Mouse (Mus musculus): ENCODE results near the gene Sept9. TPM values are rescaled to one million over a fixed set of nuclear protein-coding genes. Genes with fewer than 3 reads are reported as not detected.

The Sept9 gene
- polyA plus RNA-seq, 1 experiment from 2014 or later, result 123 TPM

DNA sequence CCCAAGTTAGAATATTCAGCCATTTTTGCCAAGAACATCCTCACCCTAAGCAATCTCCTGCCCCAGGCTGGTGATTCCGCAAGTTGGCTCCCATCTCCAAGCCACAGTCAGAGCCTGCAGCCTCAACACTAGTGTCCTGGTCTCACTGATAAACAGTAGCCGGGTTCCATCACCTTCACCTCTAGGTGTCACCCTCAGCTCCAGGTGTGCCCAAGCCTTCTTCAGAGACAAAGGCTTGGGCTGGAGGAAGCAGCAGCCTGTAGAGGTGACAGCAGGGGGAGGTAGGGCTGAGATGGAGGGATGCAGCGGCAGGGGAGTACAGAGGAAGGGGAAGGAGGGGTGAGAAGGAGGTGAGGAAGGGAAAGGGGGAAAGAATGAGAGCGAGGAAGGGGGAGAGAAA, 198.3 kb downstream of the Sept9 start:
- no peak overlapping the region for H3K4me3 ChIP-seq (ENCODE audit: low read length)
- peaks cover 45% of the 10 kb centered on the region for H3K27me3 ChIP-seq (ENCODE audit: insufficient read depth, low read length)
- 30% methylated on average over 4 of the region's 4 CpGs for whole genome bisulfite sequencing
- no peak overlapping the region for H3K27ac ChIP-seq (ENCODE audit: low read length)
- H3K9ac ChIP-seq (replicated peaks; ENCODE audit: low read length), result no peak overlapping the region
- H3K9me3 ChIP-seq (ENCODE audit: low read length), result no peaks in the 10 kb centered on the region
- peaks cover 19% of the 10 kb centered on the region for H3K4me1 ChIP-seq (ENCODE audit: insufficient read depth, low read length)
- ATAC-seq (ENCODE audit: low FRiP score, low TSS enrichment), result no peak
- H3K36me3 ChIP-seq (ENCODE audit: insufficient read depth, low read length), result no peaks in the 10 kb centered on the region
- no peak overlapping the region for H3K4me2 ChIP-seq (replicated peaks; ENCODE audit: low read depth, low read length)

DNA sequence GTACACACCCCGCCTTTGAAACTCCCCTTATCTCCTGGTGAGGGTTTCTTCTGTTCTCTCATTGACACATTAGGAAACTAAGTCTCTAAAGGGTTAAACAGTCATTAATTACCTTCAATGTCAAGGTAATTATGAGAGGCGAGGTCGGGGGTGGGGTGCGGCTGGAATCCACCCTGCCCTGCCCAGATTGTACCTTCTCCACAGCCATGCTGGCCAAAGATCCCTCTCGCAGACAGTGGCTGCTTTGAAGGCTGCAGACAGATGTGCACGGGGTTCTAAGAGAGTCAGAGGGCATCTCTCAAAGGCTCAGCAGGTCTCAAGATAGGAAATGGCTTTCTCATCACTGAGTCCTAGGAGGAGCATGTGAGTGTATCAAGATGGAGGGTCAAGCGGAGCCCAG, 198.7 kb downstream of the Sept9 start:
- Histone ChIP-seq H3K4me2 (replicated peaks; ENCODE audit: low read depth, low read length) (no peak overlapping the region), H3K27ac (ENCODE audit: low read length) (no peak overlapping the region), H3K4me1 (ENCODE audit: insufficient read depth, low read length) (peaks cover 19% of the 10 kb centered on the region), H3K4me3 (ENCODE audit: low read length) (no peak overlapping the region), H3K27me3 (ENCODE audit: insufficient read depth, low read length) (peaks cover 45% of the 10 kb centered on the region), H3K9me3 (ENCODE audit: low read length) (no peaks in the 10 kb centered on the region), H3K9ac (replicated peaks; ENCODE audit: low read length) (no peak overlapping the region), H3K36me3 (ENCODE audit: insufficient read depth, low read length) (no peaks in the 10 kb centered on the region)
- 29% methylated on average over 7 of the region's 7 CpGs for WGBS
- no peak for ATAC-seq (ENCODE audit: low FRiP score, low TSS enrichment)

GRCm38 (mm10) chr11:117401583-117402367, 202.3 kb downstream of the Sept9 start:
- 79% methylated on average over 10 of the region's 10 CpGs for WGBS
- Histone ChIP-seq H3K4me2 (replicated peaks; ENCODE audit: low read depth, low read length) (no peak overlapping the region), H3K27me3 (ENCODE audit: insufficient read depth, low read length) (peaks cover 25% of the 10 kb centered on the region), H3K4me3 (ENCODE audit: low read length) (no peak overlapping the region), H3K9me3 (ENCODE audit: low read length) (no peaks in the 10 kb centered on the region), H3K9ac (replicated peaks; ENCODE audit: low read length) (no peak overlapping the region), H3K36me3 (ENCODE audit: insufficient read depth, low read length) (no peaks in the 10 kb centered on the region), H3K27ac (ENCODE audit: low read length) (no peak overlapping the region), H3K4me1 (ENCODE audit: insufficient read depth, low read length) (peaks cover 1% of the 10 kb centered on the region)
- ATAC-seq (ENCODE audit: low FRiP score, low TSS enrichment), result no peak

DNA sequence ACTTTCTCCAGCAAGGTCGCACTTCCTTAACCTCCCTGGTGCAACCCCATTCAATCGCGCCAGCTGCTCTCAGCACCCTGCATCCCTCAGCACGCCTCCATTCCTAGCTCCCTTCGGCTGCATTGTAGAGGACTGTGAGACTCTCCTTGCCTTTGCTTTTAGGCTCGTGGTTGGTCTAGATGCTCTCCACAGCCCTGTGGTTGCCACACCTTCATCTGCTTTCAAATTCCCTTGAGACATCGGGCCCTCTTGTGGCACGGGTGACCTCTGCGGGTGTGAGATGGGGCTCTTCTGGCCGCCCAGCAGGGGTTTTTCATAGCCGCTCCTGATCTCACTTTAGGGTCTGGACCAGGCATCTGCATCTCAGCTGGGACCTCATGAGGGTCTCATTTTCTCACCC, 203.1 kb downstream of the Sept9 start:
- H3K4me3 ChIP-seq (ENCODE audit: low read length), result no peak overlapping the region
- ATAC-seq (ENCODE audit: low FRiP score, low TSS enrichment), result no peak
- no peak overlapping the region for H3K9ac ChIP-seq (replicated peaks; ENCODE audit: low read length)
- peaks cover 24% of the 10 kb centered on the region for H3K27me3 ChIP-seq (ENCODE audit: insufficient read depth, low read length)
- no peak overlapping the region for H3K27ac ChIP-seq (ENCODE audit: low read length)
- H3K36me3 ChIP-seq (ENCODE audit: insufficient read depth, low read length), result no peaks in the 10 kb centered on the region
- no peaks in the 10 kb centered on the region for H3K9me3 ChIP-seq (ENCODE audit: low read length)
- peaks cover 9% of the 10 kb centered on the region for H3K4me1 ChIP-seq (ENCODE audit: insufficient read depth, low read length)
- H3K4me2 ChIP-seq (replicated peaks; ENCODE audit: low read depth, low read length), result no peak overlapping the region
- WGBS, result 76% methylated on average over 11 of the region's 11 CpGs

DNA sequence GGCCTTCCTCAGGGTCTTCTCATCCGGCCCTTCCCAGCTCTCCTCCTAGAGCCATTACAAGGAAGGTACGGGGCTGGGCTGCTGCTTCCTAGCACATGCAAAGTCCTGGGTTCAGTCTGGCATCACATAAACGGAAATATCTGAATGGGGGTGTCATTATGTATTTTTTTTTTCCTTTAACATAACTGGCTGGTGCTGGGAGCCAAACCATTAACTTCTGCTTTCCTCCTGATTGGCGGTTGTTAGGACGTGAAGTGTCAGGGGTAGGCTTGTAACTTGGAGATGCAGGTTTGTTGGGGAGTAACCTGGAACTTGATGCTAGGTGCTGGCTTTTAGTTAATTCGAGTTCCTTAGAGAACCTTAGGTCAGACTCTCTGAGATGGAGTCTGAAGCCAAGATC, 203.6 kb downstream of the Sept9 start:
- Histone ChIP-seq H3K9me3 (ENCODE audit: low read length) (no peaks in the 10 kb centered on the region), H3K27me3 (ENCODE audit: insufficient read depth, low read length) (peaks cover 20% of the 10 kb centered on the region), H3K4me2 (replicated peaks; ENCODE audit: low read depth, low read length) (no peak overlapping the region), H3K4me1 (ENCODE audit: insufficient read depth, low read length) (peaks cover 14% of the 10 kb centered on the region), H3K9ac (replicated peaks; ENCODE audit: low read length) (no peak overlapping the region), H3K36me3 (ENCODE audit: insufficient read depth, low read length) (no peaks in the 10 kb centered on the region), H3K4me3 (ENCODE audit: low read length) (no peak overlapping the region), H3K27ac (ENCODE audit: low read length) (no peak overlapping the region)
- ATAC-seq (ENCODE audit: low FRiP score, low TSS enrichment), result no peak
- 85% methylated on average over 6 of the region's 6 CpGs for WGBS

DNA sequence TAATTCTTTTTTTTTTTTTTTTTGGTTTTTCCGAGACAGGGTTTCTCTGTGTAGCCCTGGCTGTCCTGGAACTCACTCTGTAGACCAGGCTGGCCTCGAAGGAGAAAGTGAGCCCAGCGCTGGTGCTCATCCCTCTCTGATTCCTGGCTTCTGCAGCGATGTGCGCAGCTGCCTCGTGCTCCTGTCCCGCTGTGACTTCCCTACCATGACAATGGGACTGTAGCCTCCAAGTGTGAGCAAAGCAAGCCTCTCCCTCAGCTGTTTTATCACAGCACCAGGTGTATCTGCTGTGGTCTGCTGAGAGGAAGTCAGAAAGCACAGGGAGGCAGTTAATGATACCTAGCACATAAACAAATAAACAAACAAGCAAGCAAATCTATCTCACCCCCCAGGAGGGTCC, 204.3 kb downstream of the Sept9 start:
- no peak overlapping the region for H3K27ac ChIP-seq (ENCODE audit: low read length)
- H3K36me3 ChIP-seq (ENCODE audit: insufficient read depth, low read length), result no peaks in the 10 kb centered on the region
- H3K9ac ChIP-seq (replicated peaks; ENCODE audit: low read length), result no peak overlapping the region
- 48% methylated on average over 7 of the region's 7 CpGs for WGBS
- peaks cover 21% of the 10 kb centered on the region for H3K4me1 ChIP-seq (ENCODE audit: insufficient read depth, low read length)
- H3K27me3 ChIP-seq (ENCODE audit: insufficient read depth, low read length), result peaks cover 17% of the 10 kb centered on the region
- H3K9me3 ChIP-seq (ENCODE audit: low read length), result no peaks in the 10 kb centered on the region
- ATAC-seq (ENCODE audit: low FRiP score, low TSS enrichment), result no peak
- H3K4me3 ChIP-seq (ENCODE audit: low read length), result no peak overlapping the region
- H3K4me2 ChIP-seq (replicated peaks; ENCODE audit: low read depth, low read length), result no peak overlapping the region

DNA sequence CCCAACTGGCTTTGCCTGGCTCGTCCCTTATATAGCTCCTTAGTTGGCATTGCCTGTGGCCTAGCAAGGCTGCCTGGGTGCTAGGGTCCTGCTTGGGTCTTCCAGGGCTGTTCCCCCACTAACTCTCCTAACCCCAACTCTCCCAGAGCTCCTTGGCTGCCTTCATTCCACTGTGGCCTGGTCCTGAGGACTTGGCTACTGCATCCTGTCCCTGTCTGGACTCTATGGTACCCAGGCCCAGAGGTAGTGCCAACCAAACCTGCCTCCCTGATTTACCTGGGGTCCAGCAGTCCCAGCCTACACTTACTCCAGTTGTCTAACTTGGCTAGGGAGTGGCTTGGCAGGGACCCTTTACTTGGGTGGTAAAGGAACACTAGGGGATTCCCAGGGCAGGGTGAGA, 207.2 kb downstream of the Sept9 start:
- H3K4me1 ChIP-seq (ENCODE audit: insufficient read depth, low read length), result peaks cover 21% of the 10 kb centered on the region
- H3K4me3 ChIP-seq (ENCODE audit: low read length), result no peak overlapping the region
- H3K4me2 ChIP-seq (replicated peaks; ENCODE audit: low read depth, low read length), result no peak overlapping the region
- H3K9me3 ChIP-seq (ENCODE audit: low read length), result no peaks in the 10 kb centered on the region
- no peak for ATAC-seq (ENCODE audit: low FRiP score, low TSS enrichment)
- no peak overlapping the region for H3K9ac ChIP-seq (replicated peaks; ENCODE audit: low read length)
- peaks cover 20% of the 10 kb centered on the region for H3K27me3 ChIP-seq (ENCODE audit: insufficient read depth, low read length)
- no peaks in the 10 kb centered on the region for H3K36me3 ChIP-seq (ENCODE audit: insufficient read depth, low read length)
- H3K27ac ChIP-seq (ENCODE audit: low read length), result no peak overlapping the region
- WGBS, result 69% methylated on average over 1 of the region's 1 CpGs

DNA sequence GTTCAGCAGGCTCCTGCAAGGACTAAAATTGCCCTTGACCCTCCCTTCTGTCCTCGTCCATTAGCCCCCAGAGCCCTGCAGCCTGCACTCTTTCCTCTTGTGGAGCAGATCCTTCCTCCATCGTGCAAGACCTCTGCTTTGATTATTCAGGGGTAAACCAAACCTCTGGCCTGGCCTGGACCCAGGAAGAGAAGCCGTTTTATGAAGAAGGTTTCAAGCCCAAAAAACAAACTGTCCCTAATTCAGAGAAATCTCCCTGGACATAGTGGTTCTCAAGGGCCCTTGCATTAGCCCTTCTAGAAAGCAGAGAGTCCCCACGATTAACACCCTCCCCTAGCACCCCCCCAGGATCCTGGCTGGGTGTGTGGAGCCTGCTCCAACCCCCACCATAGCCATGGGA, 207.7 kb downstream of the Sept9 start:
- no peak overlapping the region for H3K27ac ChIP-seq (ENCODE audit: low read length)
- H3K4me2 ChIP-seq (replicated peaks; ENCODE audit: low read depth, low read length), result peak overlapping the region; percentile 51
- 15% methylated on average over 4 of the region's 4 CpGs for WGBS
- ATAC-seq (ENCODE audit: low FRiP score, low TSS enrichment), result no peak
- H3K4me3 ChIP-seq (ENCODE audit: low read length), result peak overlapping the region; percentile 30
- peak overlapping the region; percentile 12; the same call in 1 of the 2 replicates for H3K9ac ChIP-seq (replicated peaks; ENCODE audit: low read length)
- peaks cover 20% of the 10 kb centered on the region for H3K27me3 ChIP-seq (ENCODE audit: insufficient read depth, low read length)
- no peaks in the 10 kb centered on the region for H3K9me3 ChIP-seq (ENCODE audit: low read length)
- H3K4me1 ChIP-seq (ENCODE audit: insufficient read depth, low read length), result peaks cover 21% of the 10 kb centered on the region
- H3K36me3 ChIP-seq (ENCODE audit: insufficient read depth, low read length), result no peaks in the 10 kb centered on the region

DNA sequence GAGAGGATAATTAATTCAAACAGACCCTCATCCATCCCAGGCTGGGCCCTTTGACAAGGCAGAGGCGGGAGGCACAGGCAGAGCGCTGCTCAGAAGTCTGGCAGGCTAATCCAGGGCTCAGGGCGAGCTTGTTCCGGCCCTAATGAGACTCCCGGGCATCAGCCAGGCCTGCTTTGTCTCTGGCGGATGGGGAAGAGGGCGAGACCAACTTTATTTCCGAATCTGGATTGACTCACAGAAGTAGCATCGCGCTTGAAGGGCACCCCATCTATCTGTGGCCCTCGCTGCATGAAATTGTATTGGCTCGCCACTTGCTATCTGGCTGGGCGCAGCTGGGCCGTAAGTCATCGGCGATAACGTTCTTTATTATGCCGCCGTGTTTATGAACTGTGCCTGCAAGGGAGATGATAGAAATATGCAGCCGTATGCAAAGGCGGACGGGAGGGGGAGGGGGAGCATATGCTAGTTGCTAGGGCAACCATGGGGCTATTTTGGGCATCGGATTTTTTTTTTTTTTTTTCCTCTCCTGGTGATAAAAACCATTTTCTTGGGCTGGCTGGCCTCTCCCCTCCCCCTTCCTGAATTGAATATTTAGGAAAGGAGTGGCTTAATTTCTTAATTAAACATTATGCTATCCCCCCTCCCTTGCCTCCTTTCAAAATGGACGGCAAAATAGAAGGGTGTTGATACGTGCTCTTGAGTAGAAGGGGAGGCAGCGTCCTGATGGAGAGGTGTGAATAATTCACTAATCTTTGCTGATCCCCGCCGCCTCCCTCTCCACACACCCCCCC, 208.4 kb downstream of the Sept9 start:
- H3K4me1 ChIP-seq (ENCODE audit: insufficient read depth, low read length), result peaks cover 21% of the 10 kb centered on the region
- 0 out of 2 replicates have a peak overlapping the region, but pooled peaks have one; percentile 25 for H3K27ac ChIP-seq (ENCODE audit: low read length)
- no peaks in the 10 kb centered on the region for H3K9me3 ChIP-seq (ENCODE audit: low read length)
- peaks cover 25% of the 10 kb centered on the region for H3K27me3 ChIP-seq (ENCODE audit: insufficient read depth, low read length)
- peak overlapping the region; percentile 12 for H3K9ac ChIP-seq (replicated peaks; ENCODE audit: low read length)
- peak overlapping the region; percentile 30 for H3K4me3 ChIP-seq (ENCODE audit: low read length)
- peak overlapping the region; percentile 51 for H3K4me2 ChIP-seq (replicated peaks; ENCODE audit: low read depth, low read length)
- peak; percentile 52 for ATAC-seq (ENCODE audit: low FRiP score, low TSS enrichment)
- no peaks in the 10 kb centered on the region for H3K36me3 ChIP-seq (ENCODE audit: insufficient read depth, low read length)
- under 1% methylated on average over 28 of the region's 28 CpGs for WGBS

Data from kidney, embryonic 16.5 days (tissue).